Mouse (Mus musculus): Measurements from ENCODE around the gene Npcd.

The Npcd gene

DNA sequence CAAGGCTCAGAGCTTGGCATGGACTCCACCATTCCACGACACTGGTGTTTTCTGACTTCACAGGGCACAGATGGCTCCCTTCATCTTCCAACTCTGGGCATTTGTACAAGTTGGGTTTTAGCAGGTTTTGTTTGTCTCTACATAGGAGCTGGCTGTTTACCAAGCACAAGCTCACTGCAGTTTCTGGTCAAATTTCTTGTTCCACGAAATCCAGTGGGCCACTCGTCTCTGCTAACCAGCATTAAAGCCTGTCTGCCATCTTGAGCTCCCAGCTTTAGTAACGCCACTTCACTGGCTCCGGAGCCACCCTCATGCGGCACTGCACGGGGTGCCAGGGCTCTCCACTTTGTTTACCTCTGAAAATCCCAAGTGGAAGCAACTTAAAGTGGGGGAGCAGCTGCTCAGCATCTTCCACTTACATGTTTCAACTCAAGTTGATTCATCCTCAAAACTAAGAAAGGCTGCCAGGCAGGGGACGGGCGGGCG lies 67.4 kb downstream of the Npcd start:
- peak; percentile 59 for DNase-seq (ENCODE audit: low spot score)

DNA sequence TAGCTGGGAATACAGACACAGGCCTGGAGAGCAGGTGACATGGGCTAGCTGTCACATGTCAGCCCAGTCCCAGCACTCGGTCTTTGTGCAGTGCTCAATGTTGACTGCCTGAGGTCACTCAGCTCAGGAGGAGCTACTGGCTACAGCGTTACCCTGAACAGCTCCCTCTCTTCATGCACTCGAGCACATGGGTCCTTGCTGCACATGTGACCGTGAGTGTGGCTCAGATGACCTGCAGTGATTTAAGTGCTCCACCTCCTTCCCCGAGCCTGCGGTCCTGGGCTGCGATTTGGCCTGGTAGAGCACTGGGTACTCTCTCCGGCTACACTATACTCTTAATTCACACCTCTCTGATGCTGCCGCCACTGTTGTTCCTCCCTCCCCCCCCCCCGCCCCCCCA lies 67.9 kb downstream of the Npcd start:
- no peak for DNase-seq (ENCODE audit: low spot score)

DNA sequence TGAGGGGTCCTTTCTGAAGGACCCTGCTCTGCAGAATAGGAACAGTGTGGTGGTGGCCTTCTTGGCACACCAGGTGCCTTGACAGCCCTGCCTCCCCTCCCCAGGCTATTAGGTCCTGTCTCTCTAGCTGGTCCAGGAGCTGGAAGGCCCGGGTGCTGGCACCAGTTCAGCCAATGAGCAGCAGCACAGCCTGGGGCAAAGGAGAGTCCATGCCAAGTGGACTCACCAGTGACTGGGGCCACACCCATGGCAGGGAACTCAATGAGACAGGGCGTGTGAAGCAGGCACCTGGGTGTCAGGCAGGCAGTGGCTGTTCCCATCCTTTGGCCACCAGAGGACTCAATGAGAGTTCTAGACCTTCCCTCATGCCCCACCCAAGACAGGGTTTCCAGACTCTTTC lies 68.7 kb downstream of the Npcd start:
- no peak for DNase-seq (ENCODE audit: low spot score)

DNA sequence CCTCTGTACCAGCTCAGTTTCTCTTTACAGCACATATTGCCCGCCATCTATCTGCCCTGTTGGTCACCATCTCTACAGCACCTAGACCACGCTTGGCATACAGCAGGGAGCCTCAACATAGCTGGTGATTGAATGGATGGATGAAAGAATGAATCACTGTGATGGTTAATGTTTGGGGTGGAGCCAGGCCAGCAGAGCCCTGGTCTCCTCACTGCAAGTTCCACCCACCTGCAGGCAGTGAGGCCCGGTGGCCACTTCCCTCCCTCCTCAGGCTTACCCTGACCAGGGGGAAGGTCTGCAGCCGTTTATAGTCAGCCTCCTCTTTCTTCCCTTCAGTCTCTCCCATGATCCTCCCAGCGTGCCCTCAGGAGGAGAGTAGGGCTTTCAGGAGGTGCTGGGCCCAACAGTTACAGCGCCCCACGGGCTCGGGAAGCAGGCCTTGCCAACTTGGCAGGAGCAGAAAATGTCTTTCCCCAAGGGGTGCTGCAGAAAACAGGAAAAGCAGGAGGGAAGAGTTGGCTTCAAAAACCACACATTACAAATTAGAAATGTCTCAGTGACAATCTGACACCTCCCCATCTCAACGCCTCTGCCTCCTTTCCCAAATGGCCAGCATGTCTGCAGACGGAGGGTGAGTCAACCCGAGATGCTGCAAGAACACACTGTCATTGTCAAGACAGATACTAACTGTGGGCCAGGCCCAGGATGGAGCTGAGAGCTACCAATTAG lies 69.3 kb downstream of the Npcd start:
- no peak for DNase-seq (ENCODE audit: low spot score)

DNA sequence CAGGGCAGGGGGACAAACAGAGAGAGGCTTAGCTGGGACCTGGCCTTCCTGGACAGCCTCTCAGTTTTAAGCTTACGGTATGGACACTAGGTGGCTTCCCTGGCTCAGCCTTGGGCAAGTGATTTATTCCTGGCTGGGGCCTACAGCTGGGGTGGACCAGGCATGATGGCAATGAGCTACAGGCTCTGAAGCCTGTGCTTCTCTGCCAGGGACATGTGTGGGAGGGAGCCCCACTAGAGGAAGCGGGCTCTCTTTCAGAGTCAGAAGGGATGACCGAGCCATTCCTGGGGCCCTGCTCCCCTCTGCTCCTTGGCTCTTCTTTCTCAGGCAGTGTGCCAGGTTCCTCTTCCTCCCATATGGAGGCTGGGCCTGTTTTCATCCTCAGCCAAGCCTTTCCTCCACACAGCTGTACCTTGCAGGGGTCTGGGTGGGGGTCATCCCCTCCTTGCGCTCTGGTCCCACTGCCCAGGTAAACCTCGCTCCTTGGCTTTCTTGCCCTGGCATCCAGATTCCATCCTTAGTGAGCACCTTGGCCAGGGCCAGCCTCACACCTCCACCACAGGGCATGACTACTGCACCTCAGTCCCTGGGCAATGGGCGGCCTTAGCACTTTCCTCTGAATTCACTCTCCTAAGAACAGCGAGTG lies 70.3 kb downstream of the Npcd start:
- no peak for DNase-seq (ENCODE audit: low spot score)

DNA sequence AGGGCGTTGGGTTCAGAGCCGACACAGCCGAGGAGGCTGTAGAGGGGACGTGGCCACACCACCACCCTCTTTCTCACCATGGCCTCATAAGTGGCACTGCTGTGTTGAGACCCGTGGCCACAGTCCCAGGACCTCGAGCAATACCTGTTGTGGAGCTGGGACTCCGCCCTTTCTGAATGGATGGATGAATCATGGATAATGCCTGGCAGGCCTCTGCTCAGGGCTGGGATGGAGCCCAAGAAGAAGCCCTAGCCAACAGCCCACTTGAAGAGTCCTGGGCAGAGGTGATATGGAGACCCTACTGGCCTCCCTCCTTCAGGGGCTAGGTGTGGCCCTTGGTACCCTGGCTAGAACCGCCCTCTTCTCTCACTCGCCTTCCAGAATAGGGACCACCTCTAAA lies 71.0 kb downstream of the Npcd start:
- DNase-seq (ENCODE audit: low spot score): no peak

DNA sequence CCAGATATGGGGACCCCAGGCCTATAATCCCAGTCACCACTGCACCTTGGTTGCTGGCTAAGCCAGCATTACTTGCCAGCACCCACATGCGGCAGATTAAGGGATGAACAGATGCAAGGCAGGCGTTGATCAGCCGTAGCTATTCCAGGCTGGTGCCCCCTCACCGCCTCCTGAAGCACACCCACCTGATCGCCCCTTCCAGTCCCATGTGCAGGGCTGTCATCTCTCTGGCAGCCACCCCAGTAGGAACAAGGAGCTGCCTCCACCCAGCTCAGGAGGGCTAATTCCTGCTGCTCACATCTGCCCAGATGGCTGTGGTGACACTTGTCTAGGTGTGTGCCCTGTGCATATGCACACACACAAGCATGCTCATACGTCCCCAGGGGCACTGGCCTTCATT lies 73.1 kb downstream of the Npcd start:
- no peak for DNase-seq (ENCODE audit: low spot score)

DNA sequence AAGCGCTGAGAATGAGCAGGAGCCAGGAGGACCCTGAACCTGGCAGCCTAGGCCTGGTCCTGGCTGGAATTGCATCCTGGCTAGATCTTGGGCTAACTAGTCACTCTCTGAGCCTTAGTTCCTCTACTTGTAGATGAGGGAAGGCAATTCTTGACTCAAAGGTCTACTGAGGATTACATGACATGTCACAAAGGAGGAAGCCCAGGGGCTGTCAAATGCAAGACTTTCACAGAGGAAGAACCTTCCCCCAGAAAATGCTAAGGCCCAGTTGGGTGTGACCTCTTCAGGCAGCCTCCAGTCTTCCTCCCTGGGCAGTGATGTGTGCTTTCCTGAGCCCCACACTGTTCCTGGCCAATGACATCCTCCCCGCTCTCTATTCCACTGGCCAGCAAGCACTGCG lies 76.9 kb downstream of the Npcd start:
- no peak for DNase-seq (ENCODE audit: low spot score)

DNA sequence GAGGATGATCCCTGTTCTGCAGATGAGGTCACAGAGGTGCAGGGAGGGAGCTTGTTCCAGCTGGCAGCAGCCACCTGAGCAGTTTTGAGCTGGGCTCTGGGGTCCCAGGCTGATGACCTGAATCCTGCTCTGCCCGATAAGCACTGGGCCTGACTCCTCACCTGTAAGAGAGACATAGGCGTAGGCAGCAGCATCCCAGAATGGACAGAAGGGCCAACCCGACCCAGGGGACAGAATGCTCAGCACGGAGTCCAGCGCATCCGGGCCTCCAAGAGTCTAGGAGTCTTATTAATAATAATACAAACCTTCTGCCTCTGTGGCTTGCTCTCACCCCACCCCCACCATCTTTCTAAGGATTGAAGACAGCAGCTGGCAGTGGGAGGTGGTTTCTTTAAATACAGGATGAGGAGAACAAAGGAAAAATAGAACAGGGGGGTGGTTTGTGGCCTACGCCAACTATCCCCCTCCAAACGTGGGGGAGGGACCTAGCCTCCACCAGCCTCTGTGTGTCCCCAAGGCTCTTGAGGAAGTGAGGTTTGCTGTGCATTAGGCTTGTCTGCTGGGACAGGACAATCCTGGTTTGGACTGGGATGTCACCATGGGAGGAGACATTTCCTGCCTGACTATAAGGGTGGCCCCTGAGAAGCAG lies 77.9 kb downstream of the Npcd start:
- peak; percentile 41 for DNase-seq (ENCODE audit: low spot score)

DNA sequence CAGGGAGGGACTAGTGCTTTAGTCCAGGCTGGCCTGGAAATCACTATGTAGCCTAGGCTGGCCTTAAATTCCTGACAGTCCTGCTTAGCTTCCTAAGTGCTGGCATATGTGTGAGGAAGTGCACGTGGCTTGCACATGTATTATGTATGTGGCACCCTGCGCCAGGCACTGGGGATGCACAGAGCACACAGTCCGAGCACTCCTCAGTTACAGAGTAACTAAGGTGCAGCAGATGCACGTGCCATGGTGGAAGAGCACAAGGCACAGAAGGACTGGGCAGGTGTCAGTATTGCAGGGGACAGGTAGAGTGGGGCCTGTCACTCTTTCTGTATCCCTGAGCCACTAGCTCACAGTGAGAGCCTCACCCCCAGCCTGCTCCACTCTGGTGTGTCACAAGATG lies 78.9 kb downstream of the Npcd start:
- DNase-seq (ENCODE audit: low spot score): no peak

DNA sequence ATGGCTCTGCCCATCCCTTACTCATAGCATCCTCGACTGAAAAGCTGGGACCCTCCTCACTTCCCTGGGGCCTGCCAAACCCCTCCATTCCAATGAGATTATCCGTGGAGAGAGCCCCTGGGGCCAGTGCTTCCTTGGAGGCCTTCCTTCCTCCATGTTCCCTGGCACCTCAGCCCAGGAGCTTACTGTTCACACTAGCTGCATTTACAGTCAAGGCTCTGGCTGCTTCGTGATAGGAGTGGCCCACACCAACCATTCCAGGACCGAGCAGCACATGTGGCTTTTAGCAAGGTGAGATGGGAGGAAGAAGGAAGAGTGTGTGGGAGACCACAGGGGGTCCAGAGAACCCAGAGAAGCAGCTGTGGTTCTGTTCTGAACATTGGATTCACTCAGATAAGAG lies 80.2 kb downstream of the Npcd start:
- DNase-seq (ENCODE audit: low spot score): no peak

DNA sequence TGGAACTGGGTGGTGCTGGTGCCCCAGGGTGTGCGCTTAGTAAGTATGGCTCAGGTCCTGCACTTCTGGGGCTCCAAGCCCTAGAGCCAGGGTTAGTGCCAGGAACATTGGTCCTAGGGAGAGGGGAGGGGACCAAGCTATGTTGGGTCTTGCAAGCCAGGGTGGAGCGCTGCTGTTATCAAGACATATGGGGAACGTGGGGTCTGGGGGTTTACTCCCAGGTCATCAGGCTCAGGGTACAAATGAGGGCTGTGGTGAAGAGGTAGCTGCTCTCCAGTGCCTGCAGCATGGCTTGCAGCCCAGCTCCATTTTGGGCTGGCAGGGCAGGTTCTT lies 80.7 kb downstream of the Npcd start:
- no peak for DNase-seq (ENCODE audit: low spot score)

DNA sequence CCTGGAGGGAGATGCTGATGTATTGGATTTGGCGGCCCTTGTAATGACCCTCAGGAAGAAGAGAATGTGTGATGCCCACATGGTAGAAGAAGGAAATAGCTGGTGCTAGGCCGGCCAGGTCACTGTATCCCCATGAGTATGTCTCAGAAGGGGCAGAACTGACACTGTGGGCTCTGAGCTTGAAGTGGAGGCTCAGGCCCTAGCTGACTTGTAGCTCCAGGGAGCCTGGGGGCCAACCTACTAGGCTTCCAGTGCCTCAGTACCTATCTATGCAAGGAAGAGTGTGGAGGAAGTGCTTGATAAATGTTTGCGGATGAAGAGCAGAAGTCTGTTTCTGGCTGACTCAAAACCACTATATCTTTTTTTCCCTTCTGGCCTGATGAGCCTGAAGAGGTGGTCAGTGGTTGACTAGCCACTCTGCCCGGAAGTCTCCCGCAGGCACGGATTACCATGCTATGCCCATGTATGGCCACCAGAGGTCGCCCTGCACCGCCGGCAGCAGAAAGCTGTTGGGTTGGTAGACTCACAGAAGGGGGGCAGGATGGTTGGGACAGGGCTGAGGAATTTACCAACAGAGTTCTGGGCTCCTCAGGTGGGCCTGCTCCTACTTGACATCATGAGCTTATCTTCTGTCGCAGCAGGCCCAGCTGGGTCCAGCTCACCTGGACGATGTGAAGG lies 81.2 kb downstream of the Npcd start:
- DNase-seq (ENCODE audit: low spot score): peak; percentile 76

DNA sequence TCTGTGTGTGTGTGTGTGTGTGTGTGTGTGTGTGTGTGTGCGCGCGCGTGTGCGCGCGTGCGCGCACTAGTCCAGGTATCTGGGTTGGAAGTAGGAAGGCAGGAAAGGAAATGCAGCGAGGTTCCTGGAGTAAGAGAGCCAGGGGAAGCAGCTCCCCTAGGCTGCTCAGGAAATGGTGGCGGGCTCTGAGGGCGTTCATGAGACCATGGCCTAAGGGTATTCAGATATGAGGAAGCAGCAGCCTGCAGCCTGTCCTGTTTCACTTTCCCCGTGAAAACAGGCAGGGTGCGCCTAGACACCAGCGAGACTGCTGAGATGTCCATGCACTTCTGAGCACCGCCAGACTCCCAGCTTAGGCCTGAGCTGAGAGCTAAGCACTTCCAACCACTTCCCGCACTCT lies 82.3 kb downstream of the Npcd start:
- peak; percentile 43 for DNase-seq (ENCODE audit: low spot score)

DNA sequence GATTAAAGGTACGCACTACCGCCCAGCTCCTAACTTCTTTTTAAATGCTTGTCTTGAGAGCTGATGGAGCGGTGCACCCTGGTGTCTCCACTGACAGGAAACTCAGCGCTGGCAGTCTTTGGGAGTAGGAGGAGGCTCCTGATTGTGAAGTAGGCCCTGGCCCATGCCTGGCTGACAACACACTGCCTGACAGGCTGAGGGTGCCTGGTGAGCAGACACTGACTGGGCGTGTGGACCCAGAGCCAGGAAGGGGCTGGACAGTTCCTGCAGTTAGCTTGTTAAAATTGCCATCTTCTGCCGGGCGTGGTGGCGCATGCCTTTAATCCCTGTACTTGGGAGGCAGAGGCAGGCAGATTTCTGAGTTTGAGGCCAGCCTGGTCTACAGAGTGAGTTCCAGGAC lies 83.8 kb downstream of the Npcd start:
- DNase-seq (ENCODE audit: low spot score): no peak

DNA sequence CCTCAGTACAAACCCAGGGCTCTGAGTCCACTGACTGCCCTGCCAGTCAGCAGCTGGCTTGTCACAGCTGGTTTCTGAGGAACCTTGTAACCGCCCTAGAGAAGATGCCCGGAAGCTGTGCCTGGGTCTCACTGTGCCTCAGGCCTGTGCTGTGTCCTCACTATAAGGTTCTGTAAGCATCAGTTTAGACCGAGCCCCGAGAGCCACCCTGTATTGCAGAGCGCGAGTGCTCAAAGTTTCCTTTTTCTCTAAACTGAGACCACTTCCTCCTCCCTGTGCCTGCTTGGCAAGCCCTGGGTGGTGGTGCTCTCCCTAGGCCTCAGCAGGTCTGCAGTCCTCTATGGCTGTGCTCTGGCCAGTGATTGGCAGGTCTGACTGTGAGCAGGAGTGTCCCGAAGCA lies 84.9 kb downstream of the Npcd start:
- no peak for DNase-seq (ENCODE audit: low spot score)

DNA sequence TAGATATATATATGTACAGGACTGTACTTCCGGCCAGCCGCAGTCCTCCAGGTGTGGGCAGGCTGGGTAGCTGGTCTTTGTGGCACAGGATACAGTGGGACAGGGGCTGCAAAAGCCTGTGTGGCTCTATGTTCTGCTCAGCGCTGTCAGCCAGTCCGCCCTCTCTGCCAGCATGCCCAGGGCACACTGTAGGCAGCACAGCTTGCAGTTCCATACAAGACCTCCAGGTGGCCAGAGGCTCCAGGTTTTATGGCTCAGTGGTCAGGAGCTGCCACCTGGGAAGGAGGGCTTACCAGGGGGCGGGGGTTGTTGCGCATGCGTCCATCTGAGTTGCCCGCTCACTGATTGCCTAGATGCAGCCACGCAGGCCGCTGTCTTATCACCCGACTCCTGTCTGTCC lies 86.0 kb downstream of the Npcd start:
- no peak for DNase-seq (ENCODE audit: low spot score)

DNA sequence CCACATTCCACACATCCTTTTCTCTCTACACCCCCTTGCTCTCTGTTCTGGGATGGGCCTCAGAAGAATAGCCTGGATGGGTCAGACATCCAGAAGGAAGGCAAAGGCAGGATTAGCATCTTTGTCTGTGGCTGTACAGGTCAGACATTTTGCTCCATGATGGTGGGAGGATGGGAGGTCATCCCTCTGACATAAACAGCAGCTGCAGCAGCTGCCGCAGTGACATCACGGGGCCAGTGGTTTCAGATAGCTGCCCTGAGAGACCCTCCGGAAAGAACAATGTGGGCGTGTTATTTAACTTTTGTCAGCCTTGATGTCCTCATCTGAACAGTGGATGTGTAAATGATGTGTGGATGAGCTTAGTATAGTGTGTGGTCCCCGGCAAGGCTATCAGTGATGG lies 88.2 kb downstream of the Npcd start:
- DNase-seq (ENCODE audit: low spot score): no peak

DNA sequence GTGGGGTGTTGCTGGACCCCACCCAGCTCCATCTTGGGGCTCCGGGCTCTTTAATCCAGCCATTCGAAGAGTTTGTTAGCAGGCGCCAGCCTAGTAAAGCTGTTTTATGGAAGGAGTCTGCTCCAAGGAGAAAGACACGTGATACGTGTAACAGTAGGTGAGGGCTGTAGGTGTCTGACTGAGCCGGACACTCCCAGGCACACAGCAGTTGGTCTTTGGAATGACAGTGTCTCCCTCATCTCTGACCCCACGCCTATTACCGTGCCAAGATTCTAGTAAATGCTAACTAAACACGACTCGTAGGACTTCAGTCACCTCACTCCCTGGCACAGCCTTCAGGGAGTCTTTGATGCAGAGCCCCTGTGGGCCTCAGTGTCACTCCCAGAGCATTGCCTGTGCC lies 88.7 kb downstream of the Npcd start:
- no peak for DNase-seq (ENCODE audit: low spot score)

DNA sequence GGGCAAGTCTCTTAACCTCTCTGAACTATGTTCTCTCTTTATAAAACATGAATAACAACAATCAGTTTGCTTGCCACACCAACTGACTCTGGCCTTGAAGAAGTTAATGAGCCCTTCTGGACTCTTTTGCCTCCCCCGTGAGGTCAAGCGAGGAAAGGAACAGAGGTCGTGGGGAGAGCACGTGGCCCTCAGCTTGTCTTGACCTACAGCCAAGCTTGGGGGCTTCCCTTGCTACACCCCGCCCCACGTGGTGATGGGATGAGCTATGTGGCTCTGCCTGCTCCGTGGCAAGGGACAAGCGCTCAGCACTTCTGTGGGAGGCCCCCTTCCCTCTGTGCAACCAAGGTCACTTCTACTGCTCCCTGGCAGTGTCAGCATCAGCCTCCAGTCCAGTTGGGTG lies 89.3 kb downstream of the Npcd start:
- no peak for DNase-seq (ENCODE audit: low spot score)

DNA sequence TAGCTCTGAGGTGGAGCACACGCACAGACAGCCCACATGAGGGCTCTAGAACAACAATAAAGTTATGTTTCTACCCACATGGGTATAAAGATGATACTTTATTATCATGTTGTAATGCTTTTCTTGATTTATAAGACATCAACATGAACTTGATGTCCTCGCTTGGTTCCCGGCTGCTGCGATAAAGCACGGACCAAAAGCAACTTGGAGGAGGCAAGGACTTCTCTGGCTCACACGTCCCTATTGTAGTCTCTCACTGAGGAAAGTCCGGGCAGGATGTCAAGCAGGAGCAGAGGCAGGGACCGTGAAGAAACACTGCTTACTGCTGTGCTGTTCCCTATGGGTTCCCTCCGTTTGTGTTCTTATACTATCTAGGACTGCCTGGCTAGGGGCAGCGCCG lies 90.0 kb downstream of the Npcd start:
- DNase-seq (ENCODE audit: low spot score): no peak

DNA sequence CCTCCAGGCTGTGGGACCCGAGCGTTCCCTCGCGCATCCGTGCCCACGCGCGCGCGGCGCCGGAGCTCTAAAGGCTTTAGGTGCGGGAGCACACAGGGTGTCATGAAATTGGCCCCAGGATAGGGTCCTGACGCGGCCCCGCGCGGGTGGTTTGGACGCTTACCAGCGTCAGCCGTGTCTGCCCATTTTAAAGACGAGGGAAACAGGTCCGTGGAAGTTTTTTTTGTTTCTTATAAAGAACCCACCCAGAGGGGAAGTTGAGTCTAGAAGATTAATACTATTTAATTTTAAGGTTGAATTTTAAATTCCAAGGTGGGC lies 91.4 kb downstream of the Npcd start:
- no peak for DNase-seq (ENCODE audit: low spot score)
